Mouse (Mus musculus): ENCODE results near the gene Ttc8. TPM values are rescaled to one million over a fixed set of nuclear protein-coding genes. Genes with fewer than 3 reads are reported as not detected.

The Ttc8 gene
- 8.3 and 9.6 TPM in 2 replicates for polyA plus RNA-seq (2012; ENCODE audit: insufficient read depth, insufficient read length, missing spikeins)

DNA sequence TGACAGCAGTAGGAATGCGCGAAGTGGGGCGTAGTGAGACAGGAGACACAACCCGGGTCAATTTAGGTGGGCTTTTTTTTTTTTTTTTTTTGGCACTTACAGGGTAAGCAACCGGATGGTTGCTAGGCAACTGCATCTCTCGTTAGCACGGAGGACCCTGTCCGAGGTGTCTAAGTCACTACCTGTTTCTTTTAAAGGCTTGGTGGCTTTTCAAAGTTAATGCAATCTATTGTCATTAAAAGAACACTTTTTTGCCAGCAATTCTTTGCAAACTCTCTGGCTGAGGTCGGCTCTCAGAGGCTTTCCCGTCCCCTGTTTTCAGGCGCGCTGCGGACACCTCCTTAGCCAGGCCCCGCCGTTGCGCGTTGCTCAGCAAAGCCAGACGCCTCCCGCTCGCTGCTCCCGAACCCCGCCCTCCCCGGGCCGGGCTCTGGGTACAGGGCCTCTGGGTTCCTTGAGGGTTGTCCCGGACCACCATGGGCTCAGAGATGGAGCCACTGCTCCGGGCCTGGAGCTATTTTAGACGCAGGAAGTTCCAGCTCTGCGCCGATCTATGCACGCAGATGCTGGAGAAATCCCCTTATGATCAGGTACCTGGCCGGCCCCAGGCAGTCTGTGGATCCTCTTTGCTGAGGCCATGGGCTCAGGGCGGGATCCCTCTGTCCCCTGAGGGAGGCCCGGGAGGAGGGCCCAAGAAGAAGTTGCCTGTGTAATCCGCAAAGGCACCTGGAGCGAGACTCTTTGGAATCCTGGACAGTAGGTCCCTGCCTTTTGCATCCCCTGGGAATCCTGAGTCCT lies at the start of gene Ttc8:
Ttc8 (plus strand) TSS at position 381 of the 798 bp plus-strand sequence.
- H3K27ac ChIP-seq (ENCODE audit: insufficient read depth, low read depth, low read length): peak within 1 kb of the TSS; percentile 45

DNA sequence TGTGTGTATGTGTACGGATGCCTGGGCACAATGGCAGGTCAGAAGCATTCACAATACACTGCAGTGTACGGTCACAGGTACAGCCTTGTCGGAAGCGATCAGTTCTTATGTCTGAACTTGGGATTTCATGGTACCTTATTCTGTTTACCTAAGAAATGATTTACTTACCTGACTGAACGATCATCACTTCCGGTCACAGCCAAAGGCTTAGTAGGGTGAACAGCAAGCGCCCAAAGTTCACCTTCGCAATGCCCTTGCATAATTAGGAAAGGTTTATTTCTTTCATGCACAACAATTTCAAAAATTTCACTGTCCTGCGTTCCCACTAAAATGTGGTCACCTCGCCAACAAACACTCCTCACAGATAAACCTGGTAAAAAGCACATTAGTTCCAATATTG lies 47.5 kb upstream of the Ttc8 start:
- TF ChIP-seq CTCF (IDR thresholded peaks at IDR 0.05; ENCODE audit: low read depth, low read length): no peak
- no peak for TF ChIP-seq POLR2A (IDR thresholded peaks at IDR 0.05; ENCODE audit: borderline replicate concordance, low read depth, low read length)
- no peak overlapping the region for H3K4me3 ChIP-seq (ENCODE audit: insufficient read depth, low read length)
- no peak overlapping the region for H3K27ac ChIP-seq (ENCODE audit: insufficient read depth, low read depth, low read length)
- H3K4me1 ChIP-seq (ENCODE audit: control insufficient read depth, insufficient read depth, low read length): no peaks in the 10 kb centered on the region

More for the DNA sequence above, at the start of gene Ttc8:
- Histone ChIP-seq H3K4me3 (ENCODE audit: insufficient read depth, low read length) (peak within 1 kb of the TSS; percentile 97), H3K4me1 (ENCODE audit: control insufficient read depth, insufficient read depth, low read length) (peaks cover 4% of the 10 kb centered on the region; the same call in 1 of the 2 replicates)
- TF ChIP-seq POLR2A (IDR thresholded peaks at IDR 0.05; ENCODE audit: borderline replicate concordance, low read depth, low read length) (peak; percentile 27; the same call in 1 of the 2 replicates), CTCF (IDR thresholded peaks at IDR 0.05; ENCODE audit: low read depth, low read length) (no peak)

DNA sequence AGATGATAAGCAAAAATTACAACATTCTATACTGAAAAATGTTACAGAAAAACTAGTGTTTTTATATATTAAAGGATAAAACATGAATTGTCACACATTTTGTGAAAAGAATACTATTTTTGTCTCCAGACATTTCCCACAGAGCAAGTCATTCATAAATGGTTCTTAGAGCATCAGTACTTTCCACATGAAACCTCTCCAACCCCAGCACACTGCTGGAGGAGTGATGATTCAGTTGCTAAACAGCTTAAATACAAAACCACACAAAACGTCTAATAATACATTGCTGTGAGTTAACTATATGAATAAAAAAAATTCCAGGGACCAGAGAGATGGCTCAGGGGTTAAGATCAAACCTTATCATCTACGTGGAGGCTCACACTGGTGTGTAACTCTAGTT lies 45.2 kb upstream of the Ttc8 start:
- Histone ChIP-seq H3K4me3 (ENCODE audit: insufficient read depth, low read length) (no peak overlapping the region), H3K4me1 (ENCODE audit: control insufficient read depth, insufficient read depth, low read length) (no peaks in the 10 kb centered on the region), H3K27ac (ENCODE audit: insufficient read depth, low read depth, low read length) (no peak overlapping the region)
- TF ChIP-seq CTCF (IDR thresholded peaks at IDR 0.05; ENCODE audit: low read depth, low read length): no peak
- no peak for TF ChIP-seq POLR2A (IDR thresholded peaks at IDR 0.05; ENCODE audit: borderline replicate concordance, low read depth, low read length)

DNA sequence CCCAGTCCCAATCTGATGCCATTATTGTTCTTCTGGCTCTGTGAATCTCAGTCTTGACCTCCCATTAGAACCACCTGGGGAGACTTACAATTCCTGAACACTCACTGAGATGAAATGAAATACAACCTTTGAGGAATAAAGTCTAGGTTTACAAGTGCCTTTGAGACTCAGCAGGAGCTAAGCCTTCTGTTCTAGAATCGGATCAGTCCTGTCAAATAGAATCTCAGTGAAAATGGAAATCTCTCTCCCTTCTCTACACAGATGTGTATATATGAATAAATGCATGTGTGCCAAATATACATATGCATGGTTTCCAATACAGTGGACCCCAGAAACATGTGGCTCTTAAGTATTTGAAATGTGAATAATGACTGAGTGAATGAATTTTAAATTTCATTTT lies 41.7 kb upstream of the Ttc8 start:
- H3K4me1 ChIP-seq (ENCODE audit: control insufficient read depth, insufficient read depth, low read length): no peaks in the 10 kb centered on the region
- no peak overlapping the region for H3K27ac ChIP-seq (ENCODE audit: insufficient read depth, low read depth, low read length)
- TF ChIP-seq POLR2A (IDR thresholded peaks at IDR 0.05; ENCODE audit: borderline replicate concordance, low read depth, low read length): no peak
- no peak for TF ChIP-seq CTCF (IDR thresholded peaks at IDR 0.05; ENCODE audit: low read depth, low read length)
- H3K4me3 ChIP-seq (ENCODE audit: insufficient read depth, low read length): no peak overlapping the region

DNA sequence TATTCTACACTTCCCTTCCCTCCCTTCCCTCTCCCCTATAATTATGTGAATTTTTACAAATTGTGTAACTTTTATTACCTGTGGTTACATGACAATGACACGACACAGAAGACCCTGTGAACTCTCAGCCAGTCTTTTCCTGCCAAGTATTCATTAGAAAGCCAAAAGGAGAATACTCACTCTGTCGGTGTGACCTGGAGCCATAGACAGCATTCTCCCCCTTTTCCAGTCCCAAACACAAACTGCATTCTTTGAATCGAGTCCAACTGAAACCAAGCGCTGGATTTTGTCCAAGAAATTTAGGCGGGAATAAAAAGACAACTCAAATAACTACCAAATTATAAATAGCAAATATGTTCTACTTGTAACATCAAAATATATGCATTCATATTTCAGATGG lies 38.6 kb upstream of the Ttc8 start:
- H3K27ac ChIP-seq (ENCODE audit: insufficient read depth, low read depth, low read length): no peak overlapping the region
- H3K4me1 ChIP-seq (ENCODE audit: control insufficient read depth, insufficient read depth, low read length): peaks cover 4% of the 10 kb centered on the region
- no peak for TF ChIP-seq CTCF (IDR thresholded peaks at IDR 0.05; ENCODE audit: low read depth, low read length)
- no peak for TF ChIP-seq POLR2A (IDR thresholded peaks at IDR 0.05; ENCODE audit: borderline replicate concordance, low read depth, low read length)
- no peak overlapping the region for H3K4me3 ChIP-seq (ENCODE audit: insufficient read depth, low read length)

DNA sequence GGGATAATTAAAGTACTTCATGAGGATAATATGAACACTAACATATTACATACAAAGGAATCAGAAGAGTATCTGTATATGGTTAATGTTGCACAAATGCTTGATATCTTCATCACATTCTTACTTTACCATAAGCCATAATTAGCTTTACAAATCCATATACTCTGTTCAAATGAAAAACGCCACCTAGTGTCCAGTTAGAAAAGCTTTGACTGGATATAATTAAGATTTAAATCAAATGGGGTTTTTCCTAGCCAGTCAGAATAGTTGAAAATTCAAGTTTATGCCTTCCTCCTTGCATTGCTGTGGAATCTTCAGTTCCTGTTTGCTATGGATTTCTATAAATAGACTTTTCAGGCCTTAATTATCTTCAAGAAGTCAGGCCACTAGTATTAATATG lies 35.9 kb upstream of the Ttc8 start:
- H3K4me3 ChIP-seq (ENCODE audit: insufficient read depth, low read length): no peak overlapping the region
- TF ChIP-seq CTCF (IDR thresholded peaks at IDR 0.05; ENCODE audit: low read depth, low read length): no peak
- TF ChIP-seq POLR2A (IDR thresholded peaks at IDR 0.05; ENCODE audit: borderline replicate concordance, low read depth, low read length): no peak
- H3K27ac ChIP-seq (ENCODE audit: insufficient read depth, low read depth, low read length): no peak overlapping the region
- peaks cover 4% of the 10 kb centered on the region for H3K4me1 ChIP-seq (ENCODE audit: control insufficient read depth, insufficient read depth, low read length)

DNA sequence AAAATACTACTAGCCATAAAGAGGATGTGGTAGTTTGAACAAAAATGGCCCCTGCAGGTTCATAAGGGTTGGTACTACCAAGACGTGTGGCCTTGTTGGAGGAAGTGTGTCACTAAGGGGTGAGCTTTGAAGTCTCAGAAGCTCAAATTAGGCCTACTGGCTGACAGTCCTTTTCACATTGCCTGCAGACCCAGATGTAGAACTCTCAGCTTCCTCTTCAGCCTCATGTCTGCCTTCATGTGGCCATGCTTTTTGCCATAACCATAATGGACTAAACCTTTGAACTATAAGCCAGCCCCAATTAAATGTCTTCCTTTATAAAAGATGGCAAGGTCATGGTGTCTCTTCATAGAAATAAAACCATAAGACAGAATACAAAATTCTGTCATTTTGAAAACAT lies 23.6 kb upstream of the Ttc8 start:
- H3K4me1 ChIP-seq (ENCODE audit: control insufficient read depth, insufficient read depth, low read length): no peaks in the 10 kb centered on the region
- no peak overlapping the region for H3K4me3 ChIP-seq (ENCODE audit: insufficient read depth, low read length)
- no peak for TF ChIP-seq POLR2A (IDR thresholded peaks at IDR 0.05; ENCODE audit: borderline replicate concordance, low read depth, low read length)
- no peak for TF ChIP-seq CTCF (IDR thresholded peaks at IDR 0.05; ENCODE audit: low read depth, low read length)
- no peak overlapping the region for H3K27ac ChIP-seq (ENCODE audit: insufficient read depth, low read depth, low read length)

DNA sequence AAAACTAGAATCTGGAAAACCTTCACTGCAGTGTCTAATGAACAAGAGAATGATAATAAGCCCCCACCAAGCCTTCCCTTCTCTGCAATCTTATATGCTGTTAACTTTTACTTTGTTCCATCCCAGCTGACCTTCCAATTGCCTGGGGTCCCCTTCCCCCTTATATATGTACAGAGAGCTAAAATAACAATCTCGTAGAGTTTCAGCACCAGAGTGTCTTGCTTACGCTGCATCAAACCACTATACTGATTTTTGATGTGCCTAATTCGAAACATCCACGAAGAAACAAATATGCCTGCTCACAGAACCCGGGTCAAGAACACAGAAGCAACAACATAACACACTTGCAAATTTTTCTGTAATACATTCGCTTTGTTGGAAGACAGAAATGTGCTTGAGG lies 20.7 kb upstream of the Ttc8 start:
- TF ChIP-seq CTCF (IDR thresholded peaks at IDR 0.05; ENCODE audit: low read depth, low read length): no peak
- no peak for TF ChIP-seq POLR2A (IDR thresholded peaks at IDR 0.05; ENCODE audit: borderline replicate concordance, low read depth, low read length)
- Histone ChIP-seq H3K4me1 (ENCODE audit: control insufficient read depth, insufficient read depth, low read length) (no peaks in the 10 kb centered on the region), H3K27ac (ENCODE audit: insufficient read depth, low read depth, low read length) (no peak overlapping the region), H3K4me3 (ENCODE audit: insufficient read depth, low read length) (no peak overlapping the region)

DNA sequence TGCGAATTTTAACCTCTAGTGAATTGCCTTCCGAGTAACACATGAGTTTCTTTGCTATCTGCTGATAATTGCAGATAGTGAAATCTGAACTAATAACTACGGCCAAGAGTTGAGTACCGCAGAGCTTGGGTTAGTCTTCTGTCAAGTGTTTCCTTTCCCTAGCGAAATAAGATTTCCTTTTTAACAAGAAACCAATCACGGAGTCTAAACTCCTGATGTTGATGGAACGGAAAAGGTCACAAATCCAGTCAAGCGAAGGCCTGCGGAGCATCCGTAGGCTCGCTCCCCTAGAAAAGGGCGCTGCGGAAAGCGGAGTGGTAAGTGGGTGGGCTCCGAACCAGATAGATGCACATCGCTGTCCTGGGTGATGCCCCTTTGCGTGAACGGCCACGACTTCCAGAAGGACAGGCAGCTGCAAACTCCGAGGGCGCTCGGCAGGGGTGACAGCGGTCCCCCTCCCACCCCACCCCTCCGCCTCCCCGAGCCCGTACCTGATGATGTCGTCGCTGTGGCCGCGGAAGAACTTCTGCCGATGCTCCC lies 20.0 kb upstream of the Ttc8 start:
- Histone ChIP-seq H3K4me3 (ENCODE audit: insufficient read depth, low read length) (peak overlapping the region; percentile 76), H3K27ac (ENCODE audit: insufficient read depth, low read depth, low read length) (no peak overlapping the region), H3K4me1 (ENCODE audit: control insufficient read depth, insufficient read depth, low read length) (no peaks in the 10 kb centered on the region)
- TF ChIP-seq CTCF (IDR thresholded peaks at IDR 0.05; ENCODE audit: low read depth, low read length) (no peak), POLR2A (IDR thresholded peaks at IDR 0.05; ENCODE audit: borderline replicate concordance, low read depth, low read length) (no peak)
